Mouse (Mus musculus) large intestine, adult 2 months (tissue): Measurements from ENCODE around the gene Cmtm1. TPM values are rescaled to one million over a fixed set of nuclear protein-coding genes. Genes with fewer than 3 reads are reported as not detected.

Experiments used
- DNase-seq: peaks from one replicate; pipeline ENCODE4 v3.0.0-alpha.2; 2012; ENCODE audit warnings: low read depth, low spot score
- WGBS: fragments of 180-500 bp; shearing (Covaris S2); methylation state at CpG from one replicate; pipeline ENCODE4 v1.1.7; 2018; 5-methylcytosine and 5-hydroxymethylcytosine counted together
- polyA plus RNA-seq: library from polyadenylated mRNA; depleted of rRNA; stranded (reverse); fragments of >200 nt; gene quantifications from 2 replicates; pipeline ENCODE4 v1.2.3, GENCODE M21; 2012; rRNA removed

Gene Cmtm1
- polyA plus RNA-seq, 1 experiment, result not detected

- WGBS, result under 1% methylated on average over 28 of the region's 28 CpGs
- no peak for DNase-seq
Measured at GRCm38 (mm10) chr8:104248276-104248675, 61.7 kb downstream of the Cmtm1 start, which contains the start of gene Tk2. Gene Tk2 (minus strand): TSS chr8:104248558.

GRCm38 (mm10) chr8:104247908-104248275 lies 62.1 kb downstream of the Cmtm1 start:
- 3% methylated on average over 11 of the region's 11 CpGs for WGBS
- DNase-seq, result no peak

GRCm38 (mm10) chr8:104247054-104247907 lies 62.7 kb downstream of the Cmtm1 start:
- 44% methylated on average over 22 of the region's 22 CpGs for WGBS
- DNase-seq, result no peak

- WGBS, result 81% methylated on average over 4 of the region's 4 CpGs
- DNase-seq, result no peak
Measured at GRCm38 (mm10) chr8:104246621-104247020, 63.3 kb downstream of the Cmtm1 start.

Other genes with a start within 250 kb of the Cmtm1 start
- gene Cdh5, start 208.5 kb downstream of the Cmtm1 start, polyA plus RNA-seq, result 9.0 and 14.2 TPM in 2 replicates
- gene Bean1, start 139.7 kb downstream of the Cmtm1 start, polyA plus RNA-seq, result 4.9 and 5.2 TPM in 2 replicates
- gene Tk2, start 61.6 kb downstream of the Cmtm1 start, polyA plus RNA-seq, result 8.8 and 9.0 TPM in 2 replicates
- gene Cklf, start 59.3 kb downstream of the Cmtm1 start, polyA plus RNA-seq, result 2.8 and 4.1 TPM in 2 replicates
- not detected in 2 replicates for gene Cmtm2a, start 17.0 kb downstream of the Cmtm1 start, polyA plus RNA-seq
- not detected in 2 replicates for gene Gm45711, start 64 bp downstream of the Cmtm1 start, polyA plus RNA-seq
- not detected in 2 replicates for gene Gm11020, start 11.4 kb upstream of the Cmtm1 start, polyA plus RNA-seq
- gene Cmtm2b, start 12.1 kb upstream of the Cmtm1 start, polyA plus RNA-seq, result not detected in 2 replicates
- 20.9 and 24.8 TPM in 2 replicates for gene Cmtm3, start 29.3 kb upstream of the Cmtm1 start, polyA plus RNA-seq
- gene Cmtm4, start 85.7 kb upstream of the Cmtm1 start, polyA plus RNA-seq, result 20.9 and 29.5 TPM in 2 replicates
- gene Dync1li2, start 132.9 kb upstream of the Cmtm1 start, polyA plus RNA-seq, result 9.9 and 12.2 TPM in 2 replicates
- gene Terb1, start 199.8 kb upstream of the Cmtm1 start, polyA plus RNA-seq, result 0.02 and 0.04 TPM in 2 replicates
- gene Nae1, start 224.5 kb upstream of the Cmtm1 start, polyA plus RNA-seq, result 9.9 and 10.4 TPM in 2 replicates
- 1.4 and 1.9 TPM in 2 replicates for gene Car7, start 224.5 kb upstream of the Cmtm1 start, polyA plus RNA-seq